Mouse (Mus musculus) gastrocnemius, adult 8-10 months (tissue): ENCODE measurements around the gene Ackr2. TPM values are rescaled to one million over a fixed set of nuclear protein-coding genes. Genes with fewer than 3 reads are reported as not detected.
A peak's percentile ranks its signal among the peaks of the same experiment; 100 is the strongest.

Experiments used
- DNase-seq, 2 experiments: peaks; one replicate each; pipeline ENCODE4 v3.0.0; 2022; ENCODE audit warnings: low spot score in 2 of 2
- total RNA-seq, 4 experiments: library from RNA; stranded (reverse); gene quantifications; 2 replicates each; pipeline ENCODE4 v1.2.4; 2022

Gene Ackr2
- 1 to 10 TPM in 1 of 4 experiments, under 1 TPM in 3; 0.61 to 1.2 (median 0.64) TPM for total RNA-seq

- DNase-seq, result no peak
Observed at GRCm38 (mm10) chr9:121898245-121898644, at the start of gene Ackr2. TSS of gene Ackr2 (plus strand) at chr9:121898355.

GRCm38 (mm10) chr9:121854246-121854645, 43.9 kb upstream of the Ackr2 start:
- no peak for DNase-seq

- DNase-seq, result peak in 1 of 2 experiments; percentile 39
Observed at GRCm38 (mm10) chr9:121856649-121857416, 41.3 kb upstream of the Ackr2 start.

- peak; percentile 96 to 98 for DNase-seq
Observed at GRCm38 (mm10) chr9:121857474-121858152, 40.5 kb upstream of the Ackr2 start.

GRCm38 (mm10) chr9:121858153-121858488, 40.0 kb upstream of the Ackr2 start, which contains the start of gene Higd1a:
TSS of gene Higd1a (minus strand) at chr9:121858362.
- no peak for DNase-seq

- no peak for DNase-seq
Observed at GRCm38 (mm10) chr9:121859345-121859744, 38.8 kb upstream of the Ackr2 start.

- DNase-seq, result no peak
Observed at GRCm38 (mm10) chr9:121860921-121861320, 37.2 kb upstream of the Ackr2 start.

GRCm38 (mm10) chr9:121864837-121865236, 33.3 kb upstream of the Ackr2 start:
- DNase-seq, result no peak

GRCm38 (mm10) chr9:121865425-121866008, 32.6 kb upstream of the Ackr2 start:
- DNase-seq, result no peak

- DNase-seq, result no peak
Observed at GRCm38 (mm10) chr9:121867632-121868031, 30.5 kb upstream of the Ackr2 start.

GRCm38 (mm10) chr9:121868236-121868635, 29.9 kb upstream of the Ackr2 start:
- no peak for DNase-seq

- DNase-seq, result no peak
Observed at GRCm38 (mm10) chr9:121869432-121869831, 28.7 kb upstream of the Ackr2 start.

- no peak for DNase-seq
Observed at GRCm38 (mm10) chr9:121869973-121870515, 28.1 kb upstream of the Ackr2 start.

GRCm38 (mm10) chr9:121872062-121872683, 26.0 kb upstream of the Ackr2 start:
- no peak for DNase-seq

- DNase-seq, result no peak
Observed at GRCm38 (mm10) chr9:121873578-121873977, 24.6 kb upstream of the Ackr2 start.

GRCm38 (mm10) chr9:121877052-121877740, 21.0 kb upstream of the Ackr2 start:
- DNase-seq, result no peak

- peak; percentile 69 to 71 for DNase-seq
Observed at GRCm38 (mm10) chr9:121880840-121881239, 17.3 kb upstream of the Ackr2 start.

- no peak for DNase-seq
Observed at GRCm38 (mm10) chr9:121881301-121881700, 16.9 kb upstream of the Ackr2 start.

GRCm38 (mm10) chr9:121882015-121882457, 16.1 kb upstream of the Ackr2 start:
- no peak for DNase-seq

- DNase-seq, result no peak
Observed at GRCm38 (mm10) chr9:121889927-121890440, 8.2 kb upstream of the Ackr2 start.
